Mouse (Mus musculus): ENCODE measurements around the gene Gm10188.

DNA sequence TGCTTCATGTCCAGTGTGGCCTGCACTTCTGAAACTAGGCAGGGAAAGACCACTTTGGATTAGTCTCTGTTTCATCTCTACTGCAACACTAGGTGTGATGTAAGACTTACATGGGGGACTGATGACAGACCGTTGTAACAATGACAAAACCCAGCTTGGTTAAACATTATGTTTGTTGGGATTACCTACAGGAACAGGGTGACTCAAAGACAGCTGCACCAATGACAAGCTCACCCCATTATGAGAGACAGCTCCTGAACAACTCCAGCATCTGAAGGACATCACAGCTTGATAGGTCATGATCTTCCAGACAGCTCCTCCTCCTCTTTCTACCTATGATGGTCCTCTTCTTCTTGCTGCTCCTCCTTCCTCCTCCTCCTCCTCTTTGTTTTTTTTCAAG lies 30.8 kb upstream of the Gm10188 start:
- no peak for TF ChIP-seq POLR2A (IDR thresholded peaks at IDR 0.05; ENCODE audit: insufficient read depth, low read depth, low read length)
- TF ChIP-seq CTCF (IDR thresholded peaks at IDR 0.05; ENCODE audit: insufficient read depth, low read depth, low read length) = no peak

Data from olfactory bulb, adult 2 months (tissue).